Mouse (Mus musculus) c-Kit-negative CD71-positive TER-119-positive erythroid progenitor cells, embryonic 14.5 days (primary cell): ENCODE results near the gene Plxnd1.

Experiments used
- DNase-seq: peaks from one replicate; pipeline ENCODE4 v3.0.0-alpha.2; 2013; ENCODE audit warnings: low read depth, low spot score

The Plxnd1 gene

GRCm38 (mm10) chr6:115957681-115958080 is 37.1 kb downstream of the Plxnd1 start:
- no peak for DNase-seq

GRCm38 (mm10) chr6:115956922-115957601 is 37.7 kb downstream of the Plxnd1 start:
- DNase-seq, result no peak

DNA sequence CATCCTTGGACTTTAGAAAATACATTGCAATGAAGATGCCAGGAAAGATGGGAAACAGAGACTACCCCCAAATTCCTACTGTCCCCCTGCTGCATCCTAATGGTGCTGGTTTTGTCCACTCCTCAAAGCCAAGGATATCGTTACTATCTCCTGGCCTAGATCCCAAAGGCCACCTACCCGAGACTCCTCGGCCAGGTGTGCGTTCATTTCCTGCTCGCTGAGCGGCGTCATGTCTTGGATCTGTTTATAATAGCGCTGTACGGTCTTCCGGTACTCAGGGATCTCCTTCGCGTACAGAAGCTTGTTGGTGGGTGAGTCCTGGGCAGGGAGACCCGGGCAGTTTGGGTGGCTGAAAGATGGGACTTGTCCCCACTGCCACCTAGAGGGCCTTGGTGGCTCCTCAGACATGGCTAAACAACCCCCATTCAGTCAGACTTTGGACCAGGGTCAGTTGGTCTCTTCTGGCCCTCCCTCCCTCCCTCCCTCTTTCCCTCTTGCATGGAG is 38.3 kb downstream of the Plxnd1 start:
- no peak for DNase-seq

GRCm38 (mm10) chr6:115955664-115956063 is 39.1 kb downstream of the Plxnd1 start:
- DNase-seq, result no peak

DNA sequence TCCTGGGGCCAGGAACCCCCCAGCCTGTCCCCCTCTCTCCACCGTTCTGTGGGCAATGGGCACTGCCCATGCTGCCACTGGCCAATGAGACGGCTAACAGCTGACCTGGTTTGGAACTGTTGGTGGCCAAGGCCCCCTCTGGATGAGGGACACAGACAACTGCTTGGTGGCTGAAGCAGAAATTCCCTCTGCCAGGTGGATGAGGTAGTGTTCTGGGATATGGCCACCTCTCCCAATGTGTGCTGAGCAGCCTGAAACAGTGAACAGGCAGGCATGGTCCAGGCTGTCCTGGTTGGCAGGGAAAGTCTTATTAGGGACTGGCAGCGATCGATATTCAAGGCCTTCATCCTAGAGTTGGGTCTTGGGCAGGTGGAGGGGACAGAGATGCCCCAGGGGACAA is 39.6 kb downstream of the Plxnd1 start:
- DNase-seq, result no peak

DNA sequence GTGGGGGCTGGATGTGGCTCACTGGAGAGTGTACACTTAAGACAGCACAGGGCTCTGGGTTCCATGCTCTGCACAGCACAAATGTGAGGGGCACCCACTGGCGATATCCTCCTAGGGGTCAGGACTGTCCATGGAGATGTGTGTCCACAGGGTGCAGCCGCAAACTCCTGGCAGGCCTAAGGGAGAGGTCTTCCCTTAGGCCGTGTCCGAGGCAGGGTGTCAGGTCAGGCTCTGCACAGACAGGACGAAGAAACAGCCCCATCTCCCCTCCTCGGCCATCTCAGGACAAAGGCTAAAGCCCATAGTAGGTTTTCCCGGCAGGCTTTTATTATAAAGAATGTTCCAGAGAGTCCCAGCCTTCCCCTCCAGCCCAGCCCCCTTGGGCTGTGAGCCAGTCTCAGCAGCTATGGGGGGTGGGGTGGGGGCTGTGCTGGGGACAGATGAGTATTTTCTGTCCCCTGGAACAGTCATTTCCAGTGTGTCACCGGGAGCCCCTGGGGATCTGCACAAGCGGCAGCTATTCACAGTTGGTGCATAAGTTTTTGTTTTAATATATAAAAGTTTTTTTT is 40.2 kb downstream of the Plxnd1 start:
- DNase-seq, result no peak

DNA sequence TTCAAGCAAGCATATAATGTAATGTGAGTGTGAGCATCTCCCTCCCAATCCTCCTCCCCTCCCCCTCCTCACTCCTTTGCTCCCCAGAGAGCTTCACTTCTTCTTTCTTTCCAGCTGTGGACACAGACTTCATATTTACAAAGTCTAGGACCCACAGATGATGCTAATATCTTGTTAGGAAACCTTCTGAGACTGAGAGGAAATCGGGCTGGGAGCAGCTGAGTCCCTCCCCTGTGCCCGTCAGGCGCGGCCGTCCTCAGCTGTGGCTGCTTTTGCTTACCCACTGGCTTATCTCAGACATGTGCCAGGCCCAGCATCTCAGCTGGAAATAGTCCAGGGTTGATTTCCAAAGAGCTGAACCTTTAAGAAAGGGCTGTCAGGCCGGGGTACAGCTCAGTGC is 48.4 kb downstream of the Plxnd1 start:
- DNase-seq, result no peak

GRCm38 (mm10) chr6:115945633-115946032 is 49.2 kb downstream of the Plxnd1 start:
- no peak for DNase-seq

DNA sequence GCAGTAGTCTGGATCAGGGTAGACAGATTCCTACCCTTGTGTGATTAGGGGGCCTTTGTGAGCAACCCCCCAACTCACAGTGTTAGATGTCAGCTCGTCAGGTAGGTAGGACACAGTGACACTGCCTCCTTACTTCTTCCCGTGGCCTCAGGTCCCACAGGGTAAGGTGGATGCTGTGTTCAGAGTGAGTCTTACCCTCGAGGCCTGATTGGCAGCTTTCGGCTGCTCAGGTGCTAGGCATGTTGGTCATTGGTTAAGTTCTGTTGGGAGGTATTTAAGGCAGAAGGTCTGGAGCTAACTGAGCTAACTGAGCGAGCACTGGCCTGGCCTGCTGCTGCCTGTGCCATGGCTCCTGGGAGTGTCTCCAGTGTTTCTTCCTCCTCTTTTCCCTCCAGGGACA is 50.2 kb downstream of the Plxnd1 start, which contains the start of gene H1foo:
Gene H1foo, plus strand, starts transcription at position 301 of the 400 bp plus-strand sequence.
- no peak for DNase-seq

DNA sequence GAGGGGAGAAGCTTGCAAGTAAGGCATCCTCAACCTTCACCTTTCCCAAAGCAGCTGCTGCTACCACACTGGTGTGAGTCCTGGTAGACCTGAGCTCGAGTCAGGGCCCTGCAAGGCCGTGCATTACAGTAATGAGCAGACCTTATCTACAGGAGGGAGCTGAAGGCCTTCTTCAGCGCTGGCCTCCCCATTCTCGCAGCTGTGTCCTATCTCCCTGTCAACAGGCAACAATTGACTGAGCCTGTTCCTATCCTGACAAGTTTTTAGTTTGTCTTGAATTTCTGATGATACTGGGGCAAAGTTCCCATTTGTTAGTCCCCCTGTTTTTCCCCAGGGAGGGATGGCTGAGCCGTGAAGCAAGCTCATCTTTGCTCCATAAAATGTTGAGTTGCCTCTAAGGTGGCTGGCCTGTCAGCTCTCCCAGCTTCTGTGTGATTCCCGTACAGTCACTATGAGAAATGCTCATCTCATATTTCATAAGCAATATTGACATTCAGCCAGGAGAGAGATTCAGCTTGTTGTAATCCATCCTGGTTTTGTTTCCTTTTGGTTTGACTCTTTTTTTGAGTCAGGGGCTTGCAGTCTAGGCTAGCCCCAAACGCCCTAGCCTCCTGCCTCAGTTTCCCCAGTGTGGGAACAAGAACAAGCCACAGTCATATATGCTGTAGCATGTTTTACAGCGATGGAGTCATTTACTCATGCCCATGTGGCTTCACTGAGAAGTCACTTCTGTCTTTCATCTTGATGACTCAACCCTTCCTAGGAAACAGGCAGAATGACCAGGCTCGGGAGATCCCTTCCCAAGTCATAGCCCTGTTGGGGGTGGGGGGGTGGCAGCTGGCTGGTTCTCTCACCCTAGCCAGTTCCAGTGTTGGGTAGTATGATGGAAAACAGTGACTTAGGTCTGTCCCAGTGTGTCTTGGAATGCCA is 51.0 kb downstream of the Plxnd1 start:
- no peak for DNase-seq

- no peak for DNase-seq
Observed at GRCm38 (mm10) chr6:115941128-115941527, 53.7 kb downstream of the Plxnd1 start.

GRCm38 (mm10) chr6:115940603-115941002 is 54.2 kb downstream of the Plxnd1 start:
- DNase-seq, result no peak

- no peak for DNase-seq
Observed at GRCm38 (mm10) chr6:115938798-115939197, 56.0 kb downstream of the Plxnd1 start.

DNA sequence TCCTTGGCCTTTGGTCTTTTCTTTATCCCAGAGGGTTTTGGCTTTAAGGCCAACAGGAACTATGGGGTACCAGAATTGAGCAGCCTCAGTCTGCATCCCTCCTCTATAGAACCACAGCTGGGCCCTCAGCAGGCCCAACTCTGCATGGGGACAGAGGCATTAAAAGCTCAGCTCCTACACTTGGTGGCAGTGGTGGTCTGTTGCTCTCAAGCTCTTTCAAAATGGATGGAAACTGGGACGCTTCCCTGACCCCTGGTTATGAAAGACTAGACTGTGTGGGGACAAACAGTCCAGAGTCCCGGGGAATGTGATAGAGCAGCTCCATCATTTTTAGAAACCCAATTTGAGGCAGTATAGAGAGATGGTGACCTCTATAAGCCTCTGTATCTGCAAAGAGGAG is 56.8 kb downstream of the Plxnd1 start:
- DNase-seq, result no peak

GRCm38 (mm10) chr6:115935544-115935943 is 59.3 kb downstream of the Plxnd1 start:
- no peak for DNase-seq

GRCm38 (mm10) chr6:115932391-115932790 is 62.4 kb downstream of the Plxnd1 start:
- no peak for DNase-seq

GRCm38 (mm10) chr6:115931639-115932038 is 63.2 kb downstream of the Plxnd1 start, which contains the start of gene Rho:
Gene Rho, plus strand, starts transcription at chr6:115931748.
- no peak for DNase-seq

GRCm38 (mm10) chr6:115930018-115930417 is 64.8 kb downstream of the Plxnd1 start:
- DNase-seq, result no peak

DNA sequence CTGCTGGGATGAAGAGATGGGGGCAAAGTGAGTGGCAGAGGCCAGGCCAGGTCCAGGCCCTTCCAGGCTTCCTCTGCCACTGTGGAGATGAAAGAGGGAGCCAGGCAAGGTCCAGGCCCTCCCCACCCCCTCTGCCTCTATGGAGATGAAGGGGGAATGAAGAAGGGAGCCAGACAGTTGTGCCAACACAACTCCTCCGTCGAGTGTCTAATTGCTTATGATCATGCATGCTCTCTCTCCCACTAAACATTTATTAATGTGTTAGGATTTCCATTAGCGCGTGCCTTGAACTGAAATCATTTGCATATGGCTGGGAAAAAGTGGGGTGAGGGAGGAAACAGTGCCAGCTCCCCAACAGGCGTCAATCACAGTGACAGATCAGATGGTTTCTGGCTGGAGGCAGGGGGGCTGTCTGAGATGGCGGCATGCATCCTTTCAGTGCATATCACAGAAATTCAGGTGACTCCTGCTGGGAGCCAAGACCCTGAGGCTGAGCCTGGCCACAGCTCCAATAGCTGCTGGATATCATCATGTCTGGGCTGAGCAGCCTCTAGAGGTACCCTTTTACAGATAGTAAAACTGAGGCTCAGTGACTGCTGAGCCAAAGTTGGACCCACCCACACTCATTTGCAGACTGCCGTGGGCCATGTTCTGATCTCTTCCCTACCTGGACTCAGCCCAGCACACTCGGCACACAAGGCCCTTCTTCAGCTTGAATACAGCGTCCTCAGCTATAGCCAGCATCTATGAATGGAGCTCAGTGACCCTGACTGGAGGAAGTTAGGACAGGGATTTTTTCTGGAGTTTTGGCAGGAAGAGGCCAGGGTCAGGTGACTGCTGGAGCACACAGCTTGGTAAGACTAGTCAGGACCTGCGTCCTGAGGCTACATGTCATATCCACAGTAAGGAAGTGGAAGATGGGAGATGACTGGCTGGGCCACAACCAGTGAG is 67.2 kb downstream of the Plxnd1 start:
- no peak for DNase-seq

DNA sequence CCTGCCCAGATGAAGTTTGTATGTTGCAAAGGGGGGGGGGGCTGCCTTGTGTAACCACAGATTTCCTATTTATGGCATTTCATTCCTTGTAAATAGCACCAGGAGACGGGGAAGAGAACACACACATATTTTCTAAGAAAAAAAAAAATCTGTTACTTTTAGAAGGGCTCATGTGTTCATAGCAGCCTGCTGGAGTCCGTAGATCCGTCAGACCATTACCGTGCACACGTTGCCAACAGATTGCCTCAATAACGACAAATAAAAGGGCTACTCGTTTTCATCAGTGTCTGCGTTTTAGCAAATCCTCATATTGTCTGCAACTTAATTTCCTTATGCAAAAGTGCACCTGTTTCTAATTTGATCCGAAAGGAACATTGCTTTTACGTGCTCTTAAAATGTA is 68.4 kb downstream of the Plxnd1 start:
- DNase-seq, result no peak

- DNase-seq, result no peak
Observed at GRCm38 (mm10) chr6:115924829-115925228, 70.0 kb downstream of the Plxnd1 start.
